Mouse (Mus musculus) thymus, adult 18-20 months (tissue): Measurements from ENCODE around the gene Gas7.

Experiments
- DNase-seq, 2 experiments: peaks; one replicate each; pipeline ENCODE4 v3.0.0; 2022; ENCODE audit warnings: mixed read lengths in 2 of 2

Gas7 gene

DNA sequence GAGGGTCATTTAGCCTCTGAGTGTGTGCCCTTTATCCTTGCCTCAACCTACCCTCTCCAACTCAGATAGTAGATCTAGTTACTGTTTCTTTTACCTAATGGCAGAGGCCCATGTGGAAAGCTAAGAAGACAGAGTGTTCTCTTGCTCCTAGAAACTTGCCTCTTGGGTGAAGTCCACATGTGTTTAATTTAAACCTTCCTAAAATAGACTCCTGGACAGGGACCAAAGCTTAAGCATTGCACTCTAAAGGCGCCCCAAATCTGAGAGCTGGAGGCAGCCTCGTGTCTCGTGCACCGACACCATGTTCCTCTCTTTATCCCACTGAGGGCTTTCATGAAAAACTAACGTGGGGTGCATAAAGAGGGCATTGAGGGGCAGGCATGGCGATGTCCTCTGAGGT, 271.9 kb downstream of the Gas7 start:
- no peak for DNase-seq

DNA sequence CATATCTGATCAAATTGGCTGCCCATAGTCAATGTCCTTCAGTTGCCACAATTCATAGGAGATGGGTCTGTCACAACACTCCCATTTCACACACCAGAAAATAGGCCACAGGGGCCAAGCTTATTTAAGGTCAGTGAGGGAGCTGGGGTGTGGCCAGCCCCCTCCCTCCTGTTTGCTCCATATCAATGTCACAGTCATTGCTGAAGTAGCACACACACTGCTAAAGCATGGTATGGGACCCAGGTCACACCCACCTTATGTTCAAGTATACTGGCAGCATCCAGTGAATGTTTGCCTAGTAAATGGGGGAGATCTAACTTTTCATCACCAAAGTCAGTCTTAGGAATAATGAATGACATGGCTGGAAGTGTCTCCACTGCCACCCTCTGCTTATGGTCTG, 273.5 kb downstream of the Gas7 start:
- DNase-seq, result no peak

DNA sequence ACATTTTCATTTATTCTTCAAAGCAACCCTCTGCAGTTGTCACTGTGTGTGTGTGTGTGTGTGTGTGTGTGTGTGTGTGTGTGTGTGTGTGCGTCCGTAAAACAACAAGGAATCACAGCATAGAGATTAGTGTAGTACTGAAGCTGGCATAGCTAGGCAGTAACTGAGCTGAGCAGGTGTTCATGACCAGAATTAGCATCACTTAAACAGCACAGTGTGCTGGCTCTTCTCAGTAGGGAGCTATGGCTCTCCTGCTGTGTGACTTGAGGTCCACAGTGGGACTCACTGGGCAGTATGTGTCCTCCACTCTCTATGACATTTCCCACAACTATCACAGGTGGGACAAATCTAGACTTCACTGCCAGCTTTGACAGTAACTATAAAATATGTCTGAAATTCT, 275.8 kb downstream of the Gas7 start:
- DNase-seq, result no peak

DNA sequence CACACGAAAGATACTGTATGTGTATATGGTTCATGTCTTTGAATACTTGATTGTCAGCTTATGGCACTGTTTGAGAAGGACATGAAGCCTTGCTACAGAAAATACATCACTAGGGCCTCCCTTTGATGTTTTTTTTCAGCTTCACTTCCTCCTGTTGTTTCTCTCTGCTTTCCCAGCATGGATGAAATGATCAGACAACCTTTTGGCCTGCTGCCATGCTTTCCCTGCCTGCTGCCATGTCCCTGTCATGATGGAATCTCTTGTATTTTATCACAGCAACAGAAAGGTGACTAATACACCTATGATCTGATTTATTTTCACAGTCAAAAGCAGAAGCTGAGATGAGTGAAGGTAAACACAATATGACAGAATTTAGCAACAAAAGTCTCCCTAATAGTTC, 278.5 kb downstream of the Gas7 start:
- DNase-seq, result no peak

DNA sequence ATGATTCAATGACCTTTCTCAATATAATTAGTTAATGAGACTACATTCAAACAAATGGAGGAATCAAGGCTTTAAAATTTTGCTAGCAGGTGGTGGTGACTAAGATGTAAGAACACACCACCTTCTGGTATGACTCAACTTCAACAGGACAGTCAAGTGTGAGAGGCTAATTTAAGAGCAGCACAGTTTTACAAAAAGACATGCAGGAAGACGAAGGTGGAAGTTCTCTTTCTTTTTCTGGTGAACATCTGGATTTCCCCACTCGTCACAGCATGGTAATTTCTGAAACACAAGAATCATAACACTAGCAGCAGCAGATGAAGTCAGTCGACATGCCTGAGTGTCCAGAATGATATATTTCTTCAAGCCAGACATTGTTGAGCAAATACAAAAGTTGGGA, 279.4 kb downstream of the Gas7 start:
- no peak for DNase-seq

DNA sequence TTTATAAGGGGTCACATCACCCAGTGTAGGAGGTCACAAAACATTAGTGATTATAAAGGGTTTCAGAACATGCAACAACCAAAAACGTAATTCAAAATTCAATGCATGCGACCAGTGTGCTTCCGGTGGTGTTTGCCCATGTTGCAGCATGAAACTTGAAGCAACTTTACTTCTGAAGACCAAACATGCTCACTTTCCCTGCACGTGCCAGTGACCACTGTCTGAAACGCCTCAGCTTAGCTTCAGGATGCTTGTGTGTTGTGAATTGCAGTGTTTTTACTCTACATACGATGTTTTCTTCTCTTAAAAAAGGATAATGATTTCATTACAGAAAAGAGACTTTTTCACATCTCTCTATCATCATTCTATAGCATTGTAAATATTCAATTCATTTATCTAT, 283.1 kb downstream of the Gas7 start:
- no peak for DNase-seq
